Mouse (Mus musculus) thymus, postnatal 14 days (tissue): ENCODE measurements at regions not wholly inside any gene's neighbourhood (a gene's known extent, or its start where the extent isn't known, plus 50 kb on each side); places are given as distances from the start of the nearest gene placed in this dataset.

ENCODE experiments used
- DNase-seq: peaks from one replicate; pipeline ENCODE4 v3.0.0; 2021

GRCm38 (mm10) chrX:56276348-56276747 lies 63.7 kb upstream of the Gm773 start:
- DNase-seq, result peak; percentile 3

GRCm38 (mm10) chrX:56274170-56274569 lies 61.5 kb upstream of the Gm773 start:
- peak; percentile 5 for DNase-seq

- no peak for DNase-seq
Measured at GRCm38 (mm10) chrX:56269706-56270105, 57.0 kb upstream of the Gm773 start.
